Mouse (Mus musculus) lung, embryonic 14.5 days (tissue): ENCODE measurements around the gene Phf12. TPM values are rescaled to one million over a fixed set of nuclear protein-coding genes. Genes with fewer than 3 reads are reported as not detected.
A peak's percentile ranks its signal among the peaks of the same experiment; 100 is the strongest.
"Not testable (repeated sequence)": the region's sequence is repeated elsewhere in the genome, so short reads cannot be mapped to it uniquely, and the experiment has no call there.

Source experiments
- ATAC-seq: fragments of 200-750 bp; cut with Nextera tagmentation; 2 replicates; pipeline ENCODE4 v1.8.0; 2017; ENCODE audit warnings: mild to moderate bottlenecking, moderate TSS enrichment, moderate library complexity; ENCODE audit not compliant: insufficient read depth
- DNase-seq: peaks from one replicate; pipeline ENCODE4 v3.0.0-alpha.2; 2015
- H3K27ac ChIP-seq: fragments of 300-500 bp; sonication (generic); 2 replicates; pipeline ENCODE4 v1.5.1; 2014; ENCODE audit warnings: low read depth, mild to moderate bottlenecking, moderate library complexity
- H3K27me3 ChIP-seq: fragments of 300-500 bp; sonication (generic); 2 replicates; pipeline ENCODE4 v1.6.1; 2014; ENCODE audit warnings: low read length, control low read depth; ENCODE audit not compliant: insufficient read depth
- H3K36me3 ChIP-seq: fragments of 300-500 bp; sonication (generic); 2 replicates; pipeline ENCODE4 v1.6.1; 2014; ENCODE audit warnings: control low read depth; ENCODE audit not compliant: insufficient read depth
- H3K4me1 ChIP-seq: fragments of 300-500 bp; sonication (generic); 2 replicates; pipeline ENCODE4 v1.6.1; 2014; ENCODE audit warnings: antibody characterized with exemption, control low read depth; ENCODE audit not compliant: insufficient read depth
- H3K4me2 ChIP-seq: fragments of 300-500 bp; sonication (generic); 2 replicates; pipeline ENCODE4 v1.6.1; 2014; ENCODE audit warnings: mild to moderate bottlenecking
- H3K4me3 ChIP-seq: fragments of 300-500 bp; sonication (generic); 2 replicates; pipeline ENCODE4 v1.5.1; 2014; ENCODE audit warnings: low read depth, low read length
- H3K9ac ChIP-seq: fragments of 300-500 bp; sonication (generic); 2 replicates; pipeline ENCODE4 v1.6.1; 2014
- H3K9me3 ChIP-seq: fragments of 300-500 bp; sonication (generic); 2 replicates; pipeline ENCODE4 v1.6.1; 2016; ENCODE audit warnings: low read depth, low read length, control low read depth
- CTCF ChIP-seq: IDR thresholded peaks from 2 replicates; pipeline ENCODE4 v1.5.1; 2016; ENCODE audit warnings: antibody characterized with exemption, low read depth
- WGBS: fragments of 180-500 bp; shearing (Covaris S2); extraction: QIAGEN DNeasy Blood & Tissue Kit; methylation state at CpG from one replicate; pipeline ENCODE4 v1.1.7; 2014; 5-methylcytosine and 5-hydroxymethylcytosine counted together
- polyA plus RNA-seq: library from polyadenylated mRNA; unstranded; fragments of >200 nt; fragmentation: Nextera tagmentation; extraction: Ambion mirVana; gene quantifications from 2 replicates; pipeline ENCODE4 v1.2.1, GENCODE M21; 2014

Gene Phf12
- polyA plus RNA-seq, 1 experiment from 2014 or later = 20.6 TPM

DNA sequence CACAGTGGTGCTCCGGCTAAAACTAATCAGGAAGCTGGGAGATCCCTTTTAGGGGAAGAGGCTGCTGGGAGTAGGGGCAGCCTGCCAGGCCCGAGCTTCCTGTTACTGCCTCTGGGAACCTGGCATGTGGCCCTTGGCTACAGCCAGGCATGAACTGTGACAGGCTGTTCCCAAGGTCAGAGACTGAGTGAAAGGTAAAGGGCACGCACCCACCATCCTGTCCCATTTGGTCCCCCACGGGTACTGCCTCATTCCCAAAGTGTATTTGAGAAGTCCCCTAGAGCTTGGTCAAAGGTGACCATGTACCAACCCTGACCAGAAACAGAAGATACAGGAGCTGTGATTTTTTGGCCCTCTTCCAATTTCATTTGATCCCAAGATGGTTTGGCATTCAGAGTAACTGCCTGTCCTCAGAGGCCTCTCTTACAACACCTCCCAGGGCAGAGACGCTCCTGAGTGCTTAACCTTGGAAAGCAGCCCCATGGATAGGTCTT lies 62.3 kb downstream of the Phf12 start:
- TF ChIP-seq CTCF = no peak
- 0 out of 2 replicates have a peak, but pooled peaks cover 10% of the 10 kb centered on the region for H3K36me3 ChIP-seq
- H3K4me1 ChIP-seq = no peaks in the 10 kb centered on the region
- no peaks in the 10 kb centered on the region for H3K9me3 ChIP-seq
- no peak overlapping the region for H3K4me2 ChIP-seq
- 63% methylated on average over 5 of the region's 5 CpGs for WGBS
- H3K27me3 ChIP-seq = no peaks in the 10 kb centered on the region
- DNase-seq (peak; percentile 53), ATAC-seq (no peak; the same call in 1 of the 2 replicates)
- H3K9ac ChIP-seq = no peak overlapping the region
- no peak overlapping the region for H3K4me3 ChIP-seq
- H3K27ac ChIP-seq = peak overlapping the region; percentile 30; the same call in 1 of the 2 replicates

DNA sequence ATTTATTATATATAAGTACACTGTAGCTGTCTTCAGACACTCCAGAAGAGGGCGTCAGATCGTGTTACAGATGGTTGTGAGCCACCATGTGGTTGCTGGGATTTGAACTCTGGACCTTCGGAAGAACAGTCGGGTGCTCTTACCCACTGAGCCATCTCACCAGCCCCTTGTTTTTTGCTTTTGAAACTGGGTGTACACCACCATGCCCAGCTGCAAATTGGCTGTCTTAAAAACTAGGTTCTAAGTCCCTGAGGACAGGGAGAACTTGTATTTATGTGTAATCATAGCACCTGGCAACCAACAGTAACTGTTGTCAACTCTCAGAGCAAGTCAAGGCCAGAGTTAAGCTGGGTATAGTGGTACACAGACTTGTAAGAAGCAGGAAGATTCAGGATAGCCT lies 66.1 kb downstream of the Phf12 start:
- H3K9me3 ChIP-seq, H3K4me3 ChIP-seq, H3K4me1 ChIP-seq, H3K4me2 ChIP-seq, ATAC-seq, H3K27me3 ChIP-seq, H3K9ac ChIP-seq, DNase-seq, H3K27ac ChIP-seq: not testable (repeated sequence)
- peaks cover 15% of the 10 kb centered on the region; the same call in 1 of the 2 replicates for H3K36me3 ChIP-seq
- 62% methylated on average over 4 of the region's 4 CpGs for WGBS

DNA sequence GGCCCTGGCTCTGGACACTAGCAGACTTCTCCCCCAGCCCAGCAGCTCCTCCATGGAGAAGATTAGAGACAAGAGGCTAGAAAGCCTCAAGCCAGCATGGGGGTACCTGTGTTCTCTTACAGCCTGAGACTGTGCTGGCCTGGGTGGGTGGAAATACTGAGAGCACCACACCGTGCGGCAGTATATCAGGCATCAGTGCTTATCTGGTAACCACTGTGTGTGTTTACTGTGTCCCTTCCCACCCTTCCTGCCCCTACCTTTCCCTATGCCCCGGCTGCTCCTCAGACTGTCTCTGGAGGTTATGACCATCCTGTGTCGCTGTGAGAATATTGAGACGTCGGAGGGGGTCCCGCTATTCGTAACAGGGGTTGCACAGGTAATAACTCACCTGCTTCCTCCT lies 70.5 kb downstream of the Phf12 start:
- Histone ChIP-seq H3K4me2 (no peak overlapping the region), H3K27me3 (no peaks in the 10 kb centered on the region), H3K9me3 (no peaks in the 10 kb centered on the region), H3K36me3 (peaks cover 45% of the 10 kb centered on the region), H3K4me3 (no peak overlapping the region), H3K4me1 (no peaks in the 10 kb centered on the region), H3K9ac (no peak overlapping the region), H3K27ac (no peak overlapping the region)
- TF ChIP-seq CTCF = no peak
- WGBS = 82% methylated on average over 8 of the region's 8 CpGs
- no peak for DNase-seq
- no peak for ATAC-seq

DNA sequence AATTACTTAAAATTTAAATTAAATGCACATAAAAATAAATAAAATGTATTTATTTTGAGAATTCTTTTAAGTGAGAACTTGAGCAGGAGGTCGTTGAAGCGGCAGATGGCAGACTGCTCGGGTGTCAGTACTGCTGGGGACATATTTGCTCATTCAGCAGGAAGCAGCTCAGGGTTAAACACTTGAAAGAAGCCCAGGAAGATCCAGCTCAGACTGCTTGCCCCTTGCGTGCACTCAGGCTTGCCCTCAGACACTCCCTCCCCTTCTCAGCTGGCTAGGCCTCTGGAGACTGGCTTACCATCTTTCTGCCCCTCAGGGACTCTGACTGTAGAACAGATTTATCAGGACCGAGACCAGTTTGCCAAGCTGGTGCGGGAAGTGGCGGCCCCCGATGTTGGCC lies 74.4 kb downstream of the Phf12 start:
- Histone ChIP-seq H3K9me3 (no peaks in the 10 kb centered on the region), H3K27ac (no peak overlapping the region), H3K9ac (no peak overlapping the region), H3K27me3 (no peaks in the 10 kb centered on the region), H3K36me3 (peaks cover 59% of the 10 kb centered on the region), H3K4me2 (no peak overlapping the region), H3K4me1 (no peaks in the 10 kb centered on the region), H3K4me3 (no peak overlapping the region)
- DNase-seq (no peak), ATAC-seq (no peak)
- TF ChIP-seq CTCF = no peak
- WGBS = 75% methylated on average over 8 of the region's 8 CpGs

DNA sequence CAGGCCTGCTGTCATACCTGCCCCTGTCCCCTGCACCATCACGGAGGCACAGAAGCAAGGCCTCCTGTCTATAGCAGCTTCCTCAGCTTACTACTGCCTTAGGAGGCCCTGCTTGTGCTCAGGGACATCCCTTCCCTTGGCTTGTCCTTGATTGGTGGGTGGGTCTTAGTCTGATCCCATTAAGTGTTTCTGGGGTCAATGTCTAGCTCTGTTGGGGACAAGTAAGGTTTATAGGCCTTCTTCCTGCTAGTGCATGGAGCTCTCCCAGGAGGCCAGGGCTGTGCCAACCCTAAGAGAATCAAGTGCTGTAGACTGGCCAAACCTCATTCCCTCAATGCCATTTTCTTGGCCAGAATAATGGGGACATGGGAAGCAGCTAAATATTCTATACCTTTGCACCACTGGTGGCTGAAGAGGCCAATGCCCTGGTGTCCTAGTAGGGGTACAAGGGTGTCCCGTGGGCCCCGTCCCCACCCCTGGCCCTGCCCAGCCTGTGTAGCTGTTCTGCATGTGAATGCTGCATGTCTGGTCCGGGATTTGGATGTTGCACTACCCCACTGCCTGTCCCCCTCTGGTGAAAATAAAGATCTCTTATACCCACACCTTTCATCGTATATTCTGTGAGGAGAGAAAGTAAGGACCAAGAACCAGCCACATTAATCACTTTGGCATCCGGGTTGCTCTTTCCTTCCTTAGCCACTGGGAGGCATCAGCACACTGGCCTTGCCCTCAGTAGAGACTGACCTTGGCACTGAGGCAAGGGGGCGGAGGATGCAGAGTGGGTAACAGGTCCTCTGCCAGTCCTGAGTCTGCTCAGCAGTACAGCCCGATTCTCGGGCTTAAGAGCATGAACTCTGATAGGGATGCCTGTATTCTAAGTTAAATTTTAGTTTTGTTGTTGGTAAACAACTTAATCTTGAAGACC lies 77.5 kb downstream of the Phf12 start:
- Histone ChIP-seq H3K4me2 (no peak overlapping the region), H3K27ac (no peak overlapping the region), H3K9ac (no peak overlapping the region), H3K36me3 (peaks cover 46% of the 10 kb centered on the region), H3K4me3 (no peak overlapping the region), H3K4me1 (no peaks in the 10 kb centered on the region), H3K27me3 (no peaks in the 10 kb centered on the region), H3K9me3 (no peaks in the 10 kb centered on the region)
- WGBS = 51% methylated on average over 9 of the region's 9 CpGs
- ATAC-seq = peak; percentile 77
- TF ChIP-seq CTCF = peak; percentile 87
- peak; percentile 81 for DNase-seq

DNA sequence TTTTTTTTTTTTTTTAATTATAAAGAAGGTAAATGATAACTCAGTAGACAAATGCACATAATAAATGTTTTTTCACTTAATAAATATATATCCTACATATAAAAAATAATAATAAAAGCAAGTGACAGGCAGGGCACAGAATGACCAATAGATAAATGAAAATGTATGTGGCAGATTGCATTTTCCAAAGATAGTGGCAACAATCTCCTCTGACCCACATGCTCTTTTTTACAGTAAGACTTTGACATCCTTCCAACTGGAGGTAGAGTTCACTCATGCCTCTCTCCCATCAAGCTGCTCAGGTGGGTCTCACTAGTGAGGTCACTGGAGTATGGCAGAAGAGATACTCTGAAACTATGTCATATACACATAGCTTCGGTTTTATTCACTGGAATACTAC lies 80.0 kb downstream of the Phf12 start:
- DNase-seq (no peak), ATAC-seq (no peak)
- Histone ChIP-seq H3K9ac (no peak overlapping the region), H3K9me3 (no peaks in the 10 kb centered on the region), H3K4me2 (no peak overlapping the region), H3K4me3 (no peak overlapping the region), H3K36me3 (peaks cover 28% of the 10 kb centered on the region), H3K4me1 (no peaks in the 10 kb centered on the region), H3K27me3 (no peaks in the 10 kb centered on the region), H3K27ac (no peak overlapping the region)
- TF ChIP-seq CTCF = no peak
- WGBS = 78% methylated on average over 1 of the region's 1 CpGs

DNA sequence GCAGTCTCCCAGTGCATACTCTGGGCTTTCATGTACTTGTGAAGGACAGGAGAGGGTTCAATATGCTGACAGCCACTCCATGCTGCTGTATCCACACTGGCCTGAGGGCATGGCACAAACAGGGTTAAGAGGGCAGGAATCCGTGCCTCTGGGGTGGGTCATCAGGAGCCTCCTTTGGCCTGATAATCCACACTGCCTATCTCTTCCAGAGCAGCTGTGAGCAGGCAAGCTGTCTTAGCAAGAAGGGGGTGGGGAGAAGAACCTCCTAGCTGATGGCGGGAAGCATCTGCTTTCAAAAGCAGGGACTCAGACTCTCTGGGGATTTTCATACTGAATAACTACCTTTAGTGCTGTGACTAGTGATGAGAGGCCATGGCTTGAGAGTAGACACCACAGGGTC lies 83.4 kb downstream of the Phf12 start:
- Histone ChIP-seq H3K27ac (no peak overlapping the region), H3K4me2 (no peak overlapping the region), H3K27me3 (no peaks in the 10 kb centered on the region), H3K9ac (no peak overlapping the region), H3K9me3 (no peaks in the 10 kb centered on the region), H3K36me3 (0 out of 2 replicates have a peak, but pooled peaks cover 1% of the 10 kb centered on the region), H3K4me3 (no peak overlapping the region), H3K4me1 (no peaks in the 10 kb centered on the region)
- ATAC-seq = no peak; the same call in 1 of the 2 replicates
- DNase-seq = no peak
- no peak for TF ChIP-seq CTCF
- WGBS = 41% methylated on average over 2 of the region's 2 CpGs
